Mouse (Mus musculus): Measurements from ENCODE around the gene Angptl1.

The Angptl1 gene

GRCm38 (mm10) chr1:156870616-156871015, 32.3 kb downstream of the Angptl1 start:
- no peak for DNase-seq (ENCODE audit: low read depth, low spot score)

DNA sequence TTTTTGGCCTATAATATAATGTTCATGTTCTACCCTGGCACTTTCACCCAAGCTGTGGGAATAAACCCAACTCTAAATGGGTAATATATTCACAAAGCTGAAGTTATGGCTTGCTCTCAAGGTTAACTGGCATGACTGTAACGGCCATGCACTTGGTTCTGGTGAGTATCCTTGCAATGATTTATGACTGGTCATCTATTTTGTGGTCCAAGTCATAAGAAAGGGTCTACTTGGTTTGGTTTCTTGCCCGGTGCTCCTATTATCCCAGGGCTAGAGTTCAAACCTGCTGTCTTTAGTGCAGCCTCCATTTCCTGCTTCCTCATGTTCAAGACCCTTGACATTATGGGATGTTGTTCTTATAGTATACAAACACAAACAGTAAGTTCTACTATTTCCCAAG, 46.4 kb downstream of the Angptl1 start:
- no peak for DNase-seq (ENCODE audit: low read depth, low spot score)

GRCm38 (mm10) chr1:156885879-156886278, 47.5 kb downstream of the Angptl1 start:
- no peak for DNase-seq (ENCODE audit: low read depth, low spot score)

- DNase-seq (ENCODE audit: low read depth, low spot score) = no peak
Observed at GRCm38 (mm10) chr1:156888830-156889229, 50.5 kb downstream of the Angptl1 start.

GRCm38 (mm10) chr1:156891561-156891960, 53.2 kb downstream of the Angptl1 start:
- DNase-seq (ENCODE audit: low read depth, low spot score) = peak; percentile 20

- no peak for DNase-seq (ENCODE audit: low read depth, low spot score)
Observed at GRCm38 (mm10) chr1:156901689-156902088, 63.3 kb downstream of the Angptl1 start.

DNA sequence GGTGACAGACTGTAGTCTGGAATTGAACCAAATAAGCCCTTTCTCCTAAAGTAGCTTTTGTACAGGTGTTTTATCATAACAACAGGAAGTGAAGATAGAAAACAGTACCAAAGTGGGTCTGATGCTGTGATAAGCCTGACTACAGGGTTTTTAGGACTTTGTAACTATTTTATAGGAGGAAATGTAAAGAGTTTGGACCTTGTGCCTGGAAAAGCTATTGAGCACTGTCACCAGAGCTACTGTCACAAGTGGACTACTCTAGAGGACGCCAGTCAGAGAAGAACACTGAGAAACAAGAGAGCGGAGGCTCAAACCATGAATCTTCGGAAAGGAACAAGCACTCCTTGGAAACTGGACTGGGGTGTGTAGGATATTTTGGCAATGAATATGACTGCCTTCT, 65.5 kb downstream of the Angptl1 start:
- no peak for DNase-seq (ENCODE audit: low read depth, low spot score)

- no peak for DNase-seq (ENCODE audit: low read depth, low spot score)
Observed at GRCm38 (mm10) chr1:156905660-156906059, 67.3 kb downstream of the Angptl1 start.

- DNase-seq (ENCODE audit: low read depth, low spot score) = no peak
Observed at GRCm38 (mm10) chr1:156909265-156909664, 70.9 kb downstream of the Angptl1 start.

DNA sequence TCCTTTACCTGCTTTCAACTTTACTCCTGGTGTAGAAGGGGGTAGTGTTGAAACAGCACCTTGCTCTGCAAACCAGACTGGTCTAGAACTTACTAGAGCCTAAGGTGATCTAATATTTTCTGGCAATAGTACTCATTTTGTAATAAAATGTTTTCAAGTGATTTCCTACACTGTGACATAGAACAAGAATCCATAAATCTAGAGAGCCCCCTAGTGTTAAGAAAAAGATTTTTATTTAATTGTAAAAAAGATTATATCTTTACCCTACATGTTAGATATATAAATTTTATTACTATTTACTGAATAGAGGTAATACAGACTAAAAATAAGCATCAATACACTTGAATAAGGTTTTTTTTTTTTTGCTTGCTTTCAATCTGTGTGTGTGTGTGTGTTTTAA, 71.5 kb downstream of the Angptl1 start:
- DNase-seq (ENCODE audit: low read depth, low spot score) = no peak

All from forelimb bud, embryonic 11.5 days (tissue).